In genomic region chr5:65878367-65878766, GRCm38 (mm10) we compare ENCODE assay signal across 45 mouse cellular contexts. TPM values are rescaled to one million over a fixed set of nuclear protein-coding genes. Genes with fewer than 3 reads are reported as not detected.
"Had no signal": no experiment of that assay in that cellular context is flagged by ENCODE, and none has a peak within 500 bp of the region (broad histone marks: within the 10 kb centered on the region; RNA-seq: fewer than 3 reads in every experiment).

No protein-coding gene starts in this region.

- H3K4me2 ChIP-seq: heart, embryonic 11.5 days; heart, embryonic 12.5 days; heart, embryonic 13.5 days; heart, embryonic 15.5 days; hindbrain, embryonic 12.5 days; hindbrain, embryonic 13.5 days; hindbrain, embryonic 14.5 days; hindbrain, embryonic 15.5 days; intestine, embryonic 15.5 days; kidney, embryonic 15.5 days had no signal

- H3K9me3 ChIP-seq: heart, embryonic 10.5 days; heart, embryonic 12.5 days; heart, embryonic 13.5 days; heart, embryonic 15.5 days; hindbrain, embryonic 10.5 days; hindbrain, embryonic 12.5 days; hindbrain, embryonic 13.5 days; hindbrain, embryonic 15.5 days; intestine, embryonic 15.5 days; kidney, embryonic 15.5 days had no signal

- H3K27ac ChIP-seq: heart, embryonic 10.5 days; heart, embryonic 13.5 days; heart, embryonic 15.5 days; hindbrain, embryonic 10.5 days; hindbrain, embryonic 12.5 days; hindbrain, embryonic 13.5 days; hindbrain, embryonic 14.5 days; hindbrain, embryonic 15.5 days; hindbrain, postnatal 0 days; intestine, embryonic 15.5 days; kidney, embryonic 15.5 days; kidney, postnatal 0 days; layer of hippocampus, adult 2 months; left cerebral cortex, adult 2 months had no signal

- H3K36me3 ChIP-seq: heart, embryonic 10.5 days; heart, embryonic 12.5 days; heart, embryonic 13.5 days; heart, embryonic 15.5 days; hindbrain, embryonic 10.5 days; hindbrain, embryonic 12.5 days; hindbrain, embryonic 13.5 days; hindbrain, embryonic 15.5 days; intestine, embryonic 15.5 days; kidney, embryonic 15.5 days had no signal

- H3K4me1 ChIP-seq: heart, embryonic 10.5 days; hindbrain, embryonic 12.5 days; hindbrain, embryonic 15.5 days; intestine, embryonic 15.5 days had no signal

- ATAC-seq: hindbrain, embryonic 16.5 days; hindbrain, postnatal 0 days; inflammation-experienced regulatory T-cells, adult 6 months; intestine, embryonic 15.5 days; intestine, postnatal 0 days had no signal

- H3K9ac ChIP-seq: heart, embryonic 12.5 days; heart, embryonic 13.5 days; heart, embryonic 15.5 days; hindbrain, embryonic 12.5 days; hindbrain, embryonic 13.5 days; hindbrain, embryonic 14.5 days; hindbrain, embryonic 15.5 days; intestine, embryonic 15.5 days; kidney, embryonic 15.5 days had no signal

- H3K27me3 ChIP-seq: heart, embryonic 12.5 days; heart, embryonic 13.5 days; heart, embryonic 15.5 days; hindbrain, embryonic 12.5 days; hindbrain, embryonic 13.5 days; hindbrain, embryonic 15.5 days; intestine, embryonic 15.5 days; kidney, embryonic 15.5 days had no signal

- H3K4me3 ChIP-seq: heart, embryonic 10.5 days; heart, embryonic 12.5 days; heart, embryonic 13.5 days; heart, embryonic 15.5 days; hindbrain, embryonic 10.5 days; hindbrain, embryonic 12.5 days; hindbrain, embryonic 13.5 days; hindbrain, embryonic 15.5 days; intestine, embryonic 15.5 days; kidney, embryonic 15.5 days; layer of hippocampus, adult 2 months; left cerebral cortex, adult 2 months had no signal

- DNase-seq: heart, postnatal 10 days; heart, postnatal 14 days; heart, postnatal 36 days; kidney, adult 11 months; kidney, adult 18-20 months; kidney, adult 2 months; kidney, adult 8-10 months; kidney, adult 9 months; kidney, postnatal 10 days; kidney, postnatal 14 days; kidney, postnatal 25 days; kidney, postnatal 36 days; kidney, postnatal 4 days; layer of hippocampus, adult 9-11 months; layer of hippocampus, postnatal 36 days had no signal

RNA-seq across cellular contexts. Expression of gene Chrna9, which starts 56.4 kb away (rescaled TPM):
- total RNA-seq: heart, postnatal 36 days; hematopoietic stem cell, adult 5-6 weeks; hindbrain, postnatal 0 days; layer of hippocampus, adult 18-20 months; layer of hippocampus, adult 2 months; layer of hippocampus, adult 8-10 months; layer of hippocampus, postnatal 10 days; layer of hippocampus, postnatal 14 days; layer of hippocampus, postnatal 25 days; layer of hippocampus, postnatal 36 days; left cerebral cortex, adult 18-20 months; left cerebral cortex, adult 2 months; left cerebral cortex, adult 8-10 months had no signal
- polyA plus RNA-seq: heart, embryonic 11.5 days; heart, embryonic 13.5 days; heart, embryonic 14.5 days; heart, postnatal 0 days; hindbrain, embryonic 13.5 days; hindbrain, embryonic 14.5 days; hindbrain, embryonic 15.5 days; hindbrain, embryonic 16.5 days; hindbrain, postnatal 0 days; intestine, embryonic 14.5 days; intestine, embryonic 15.5 days; intestine, postnatal 0 days; kidney, adult 2 months had no signal
